Mouse (Mus musculus) adrenal gland, postnatal 36 days (tissue): ENCODE measurements around the gene Acly. TPM values are rescaled to one million over a fixed set of nuclear protein-coding genes. Genes with fewer than 3 reads are reported as not detected.
"Not testable (repeated sequence)": the region's sequence is repeated elsewhere in the genome, so short reads cannot be mapped to it uniquely, and the experiment has no call there.

Experiments
- DNase-seq, 2 experiments: peaks; one replicate each; pipeline ENCODE4 v3.0.0; 2021; ENCODE audit warnings: mixed read lengths in 1 of 2
- total RNA-seq, 2 experiments: library from RNA; stranded (reverse); gene quantifications; 2 replicates each; pipeline ENCODE4 v1.2.3; 2021

The Acly gene
- total RNA-seq, 2 experiments from 2014 or later, result 1,688 to 2,194 TPM

- no peak for DNase-seq
Measured at GRCm38 (mm10) chr11:100545746-100546085, 17.9 kb upstream of the Acly start.

- peak; percentile 94 to 96 for DNase-seq
Measured at GRCm38 (mm10) chr11:100544832-100545745, 17.3 kb upstream of the Acly start, which contains the start of gene Ttc25. Gene Ttc25, plus strand, starts transcription at chr11:100545607.

- DNase-seq, result no peak
Measured at GRCm38 (mm10) chr11:100541577-100541976, 13.8 kb upstream of the Acly start.

- DNase-seq, result peak; percentile 56 to 62
Measured at GRCm38 (mm10) chr11:100540966-100541365, 13.2 kb upstream of the Acly start.

- DNase-seq, result no peak
Measured at GRCm38 (mm10) chr11:100536466-100536865, 8.7 kb upstream of the Acly start.

- no peak for DNase-seq
Measured at GRCm38 (mm10) chr11:100535996-100536395, 8.2 kb upstream of the Acly start.

- DNase-seq, result not testable (repeated sequence)
Measured at GRCm38 (mm10) chr11:100534821-100535220, 7.0 kb upstream of the Acly start.

- DNase-seq, result not testable (repeated sequence)
Measured at GRCm38 (mm10) chr11:100534411-100534810, 6.6 kb upstream of the Acly start.

- DNase-seq, result no peak
Measured at GRCm38 (mm10) chr11:100533871-100534270, 6.1 kb upstream of the Acly start.

- DNase-seq, result no peak
Measured at GRCm38 (mm10) chr11:100528375-100529165, 770 bp upstream of the Acly start.

GRCm38 (mm10) chr11:100527066-100527457 lies 738 bp downstream of the Acly start:
- DNase-seq, result peak; percentile 67 to 78

GRCm38 (mm10) chr11:100526052-100526816 lies 1.6 kb downstream of the Acly start:
- no peak for DNase-seq

GRCm38 (mm10) chr11:100524987-100525630 lies 2.7 kb downstream of the Acly start:
- DNase-seq, result peak in 1 of 2 experiments; percentile 35

GRCm38 (mm10) chr11:100524358-100524757 lies 3.4 kb downstream of the Acly start:
- DNase-seq, result peak in 1 of 2 experiments; percentile 43

- peak; percentile 90 to 93 for DNase-seq
Measured at GRCm38 (mm10) chr11:100520838-100521237, 7.0 kb downstream of the Acly start.

- DNase-seq, result peak in 1 of 2 experiments; percentile 41
Measured at GRCm38 (mm10) chr11:100519188-100519587, 8.6 kb downstream of the Acly start.

GRCm38 (mm10) chr11:100518188-100518591 lies 9.6 kb downstream of the Acly start:
- DNase-seq, result peak in 1 of 2 experiments; percentile 45

- DNase-seq, result peak; percentile 65 to 73
Measured at GRCm38 (mm10) chr11:100516291-100516690, 11.5 kb downstream of the Acly start.

- peak in 1 of 2 experiments; percentile 43 for DNase-seq
Measured at GRCm38 (mm10) chr11:100515789-100516188, 12.0 kb downstream of the Acly start.

- DNase-seq, result peak; percentile 80 to 86
Measured at GRCm38 (mm10) chr11:100515061-100515460, 12.7 kb downstream of the Acly start.

GRCm38 (mm10) chr11:100513716-100514115 lies 14.1 kb downstream of the Acly start:
- peak; percentile 80 to 85 for DNase-seq
